Mouse (Mus musculus) bone marrow macrophage, adult 2 months (primary cell): ENCODE measurements around the gene Ap4b1. TPM values are rescaled to one million over a fixed set of nuclear protein-coding genes. Genes with fewer than 3 reads are reported as not detected.

ENCODE experiments used
- H3K27ac ChIP-seq: 2 replicates; pipeline ENCODE4 v1.5.1; 2012; ENCODE audit warnings: low read depth, low read length; ENCODE audit not compliant: insufficient read depth
- H3K4me1 ChIP-seq: 2 replicates; pipeline ENCODE4 v1.6.1; 2012; ENCODE audit warnings: low read length; ENCODE audit not compliant: control insufficient read depth, insufficient read depth
- H3K4me3 ChIP-seq: 2 replicates; pipeline ENCODE4 v1.5.1; 2012; ENCODE audit warnings: mild to moderate bottlenecking, low read length, moderate library complexity; ENCODE audit not compliant: insufficient read depth
- CTCF ChIP-seq: IDR thresholded peaks from 2 replicates; pipeline ENCODE4 v1.5.1; 2012; ENCODE audit warnings: low read depth, mild to moderate bottlenecking, low read length, moderate library complexity
- POLR2A ChIP-seq: IDR thresholded peaks from 2 replicates; pipeline ENCODE4 v1.6.1; 2012; ENCODE audit warnings: mild to moderate bottlenecking, low read depth, low read length, borderline replicate concordance
- polyA plus RNA-seq: library from polyadenylated mRNA; stranded (reverse); fragments of >200 nt; gene quantifications from 2 replicates; pipeline ENCODE4 v1.2.4, GENCODE M21; 2012; ENCODE audit not compliant: missing spikeins, insufficient read depth, insufficient read length

The Ap4b1 gene
- polyA plus RNA-seq, 1 experiment: 8.4 TPM

GRCm38 (mm10) chr3:103851481-103851880 lies 42.2 kb downstream of the Ap4b1 start:
- Histone ChIP-seq H3K4me3 (no peak overlapping the region), H3K4me1 (peaks cover 20% of the 10 kb centered on the region), H3K27ac (no peak overlapping the region)

GRCm38 (mm10) chr3:103851882-103852281 lies 42.6 kb downstream of the Ap4b1 start:
- Histone ChIP-seq H3K27ac (no peak overlapping the region), H3K4me1 (peaks cover 20% of the 10 kb centered on the region), H3K4me3 (no peak overlapping the region)
- TF ChIP-seq POLR2A (no peak), CTCF (no peak)

More at GRCm38 (mm10) chr3:103851481-103851880, 42.2 kb downstream of the Ap4b1 start:
- no peak for TF ChIP-seq POLR2A
- no peak for TF ChIP-seq CTCF

GRCm38 (mm10) chr3:103852565-103853299 lies 43.4 kb downstream of the Ap4b1 start:
- H3K27ac ChIP-seq: no peak overlapping the region
- H3K4me1 ChIP-seq: peaks cover 28% of the 10 kb centered on the region
- H3K4me3 ChIP-seq: no peak overlapping the region
- TF ChIP-seq POLR2A (no peak), CTCF (no peak)

- Histone ChIP-seq H3K4me3 (no peak overlapping the region), H3K4me1 (peaks cover 32% of the 10 kb centered on the region), H3K27ac (no peak overlapping the region)
- TF ChIP-seq POLR2A (no peak), CTCF (no peak)
Measured at GRCm38 (mm10) chr3:103853804-103854203, 44.5 kb downstream of the Ap4b1 start.

GRCm38 (mm10) chr3:103857036-103857805 lies 47.9 kb downstream of the Ap4b1 start:
- Histone ChIP-seq H3K27ac (peak overlapping the region; percentile 77), H3K4me1 (peaks cover 34% of the 10 kb centered on the region), H3K4me3 (no peak overlapping the region)
- TF ChIP-seq CTCF: no peak
- TF ChIP-seq POLR2A: no peak

- Histone ChIP-seq H3K4me3 (no peak overlapping the region; the same call in 1 of the 2 replicates), H3K4me1 (peaks cover 36% of the 10 kb centered on the region), H3K27ac (peak overlapping the region; percentile 77)
- TF ChIP-seq POLR2A (no peak), CTCF (no peak)
Measured at GRCm38 (mm10) chr3:103857977-103858563, 48.8 kb downstream of the Ap4b1 start.

GRCm38 (mm10) chr3:103858881-103859801 lies 49.8 kb downstream of the Ap4b1 start, which contains the start of gene Ptpn22:
Ptpn22 (plus strand) TSS chr3:103859795.
- Histone ChIP-seq H3K27ac (peak within 1 kb of the TSS; percentile 97), H3K4me3 (peak within 1 kb of the TSS; percentile 64), H3K4me1 (peaks cover 39% of the 10 kb centered on the region)
- TF ChIP-seq CTCF (no peak), POLR2A (no peak)

GRCm38 (mm10) chr3:103859851-103860391 lies 50.6 kb downstream of the Ap4b1 start:
- H3K4me1 ChIP-seq: peaks cover 39% of the 10 kb centered on the region
- no peak for TF ChIP-seq CTCF
- no peak for TF ChIP-seq POLR2A
- peak overlapping the region; percentile 97 for H3K27ac ChIP-seq
- peak overlapping the region; percentile 64 for H3K4me3 ChIP-seq
